Mouse (Mus musculus) yolk sac, embryonic 10.5 days (tissue): ENCODE results near the gene Crybb2.

Experiments
- DNase-seq: peaks from one replicate; pipeline ENCODE4 v3.0.0-alpha.2; 2017; ENCODE audit warnings: low spot score

Gene Crybb2

GRCm38 (mm10) chr5:113090750-113091149 is 20.8 kb upstream of the Crybb2 start:
- DNase-seq: no peak

- DNase-seq: no peak
Measured at GRCm38 (mm10) chr5:113090077-113090690, 20.3 kb upstream of the Crybb2 start.

- no peak for DNase-seq
Measured at GRCm38 (mm10) chr5:113087465-113087864, 17.5 kb upstream of the Crybb2 start.

GRCm38 (mm10) chr5:113086990-113087389 is 17.1 kb upstream of the Crybb2 start:
- no peak for DNase-seq

- DNase-seq: no peak
Measured at GRCm38 (mm10) chr5:113086439-113086838, 16.5 kb upstream of the Crybb2 start.

GRCm38 (mm10) chr5:113085931-113086330 is 16.0 kb upstream of the Crybb2 start:
- no peak for DNase-seq

- DNase-seq: no peak
Measured at GRCm38 (mm10) chr5:113084309-113084708, 14.4 kb upstream of the Crybb2 start.

- no peak for DNase-seq
Measured at GRCm38 (mm10) chr5:113082356-113083168, 12.6 kb upstream of the Crybb2 start.

- DNase-seq: no peak
Measured at GRCm38 (mm10) chr5:113081439-113081838, 11.5 kb upstream of the Crybb2 start, which contains the start of gene Crybb3. Gene Crybb3 (minus strand): TSS chr5:113081584.

GRCm38 (mm10) chr5:113081020-113081419 is 11.1 kb upstream of the Crybb2 start:
- DNase-seq: no peak

- no peak for DNase-seq
Measured at GRCm38 (mm10) chr5:113079783-113080182, 9.9 kb upstream of the Crybb2 start.

GRCm38 (mm10) chr5:113078686-113079085 is 8.8 kb upstream of the Crybb2 start:
- DNase-seq: no peak

GRCm38 (mm10) chr5:113054308-113054707 is 15.6 kb downstream of the Crybb2 start:
- peak; percentile 62 for DNase-seq

- no peak for DNase-seq
Measured at GRCm38 (mm10) chr5:113050581-113051185, 19.2 kb downstream of the Crybb2 start.

GRCm38 (mm10) chr5:113049876-113050275 is 20.0 kb downstream of the Crybb2 start:
- no peak for DNase-seq

- DNase-seq: no peak
Measured at GRCm38 (mm10) chr5:113045511-113046273, 24.2 kb downstream of the Crybb2 start.

- no peak for DNase-seq
Measured at GRCm38 (mm10) chr5:113043531-113043930, 26.4 kb downstream of the Crybb2 start.

- DNase-seq: peak; percentile 5
Measured at GRCm38 (mm10) chr5:113041567-113042071, 28.3 kb downstream of the Crybb2 start.

- no peak for DNase-seq
Measured at GRCm38 (mm10) chr5:113040776-113041175, 29.1 kb downstream of the Crybb2 start.

- no peak for DNase-seq
Measured at GRCm38 (mm10) chr5:113038601-113039000, 31.3 kb downstream of the Crybb2 start.

GRCm38 (mm10) chr5:113035094-113036047 is 34.5 kb downstream of the Crybb2 start:
- DNase-seq: no peak
